Mouse (Mus musculus) hindbrain, embryonic 14.5 days (tissue): ENCODE measurements at regions not wholly inside any gene's neighbourhood (a gene's known extent, or its start where the extent isn't known, plus 50 kb on each side); places are given as distances from the start of the nearest gene placed in this dataset.

Experiments used
- ATAC-seq: fragments of 200-750 bp; cut with Nextera tagmentation; 2 replicates; pipeline ENCODE4 v1.8.0; 2017; ENCODE audit warnings: moderate number of reproducible peaks, mild to moderate bottlenecking, moderate TSS enrichment, moderate library complexity; ENCODE audit not compliant: low FRiP score
- DNase-seq: peaks from one replicate; pipeline ENCODE4 v3.0.0-alpha.2; 2015; ENCODE audit warnings: low spot score
- H3K27ac ChIP-seq: fragments of 300-500 bp; sonication (generic); 2 replicates; pipeline ENCODE4 v1.5.1; 2014; ENCODE audit warnings: mild to moderate bottlenecking, moderate library complexity
- H3K27me3 ChIP-seq: fragments of 300-500 bp; sonication (generic); 2 replicates; pipeline ENCODE4 v1.6.1; 2014; ENCODE audit warnings: mild to moderate bottlenecking, low read length, mixed read lengths; ENCODE audit not compliant: control insufficient read depth, insufficient read depth
- H3K36me3 ChIP-seq: fragments of 300-500 bp; sonication (generic); replicated peaks from 2 replicates; pipeline ENCODE4 v1.6.1; 2014; ENCODE audit not compliant: control insufficient read depth, insufficient read depth
- H3K4me1 ChIP-seq: fragments of 300-500 bp; sonication (generic); replicated peaks from 2 replicates; pipeline ENCODE4 v1.6.1; 2014; ENCODE audit warnings: antibody characterized with exemption, low read length, mixed read lengths; ENCODE audit not compliant: control insufficient read depth, insufficient read depth
- H3K4me2 ChIP-seq: fragments of 300-500 bp; sonication (generic); replicated peaks from 2 replicates; pipeline ENCODE4 v1.6.1; 2014; ENCODE audit warnings: mild to moderate bottlenecking, moderate library complexity
- H3K4me3 ChIP-seq: fragments of 300-500 bp; sonication (generic); replicated peaks from 2 replicates; pipeline ENCODE4 v1.5.1; 2014; ENCODE audit warnings: mild to moderate bottlenecking, low read length
- H3K9ac ChIP-seq: fragments of 300-500 bp; sonication (generic); 2 replicates; pipeline ENCODE4 v1.6.1; 2014
- H3K9me3 ChIP-seq: fragments of 300-500 bp; sonication (generic); 2 replicates; pipeline ENCODE4 v1.6.1; 2016; ENCODE audit warnings: low read length; ENCODE audit not compliant: control insufficient read depth
- WGBS: fragments of 180-500 bp; shearing (Covaris S2); extraction: QIAGEN DNeasy Blood & Tissue Kit; methylation state at CpG from one replicate; pipeline ENCODE4 v1.1.7; 2014; 5-methylcytosine and 5-hydroxymethylcytosine counted together

- Histone ChIP-seq H3K4me3 (no peak overlapping the region), H3K36me3 (no peaks in the 10 kb centered on the region), H3K27me3 (no peaks in the 10 kb centered on the region), H3K4me2 (no peak overlapping the region), H3K9ac (no peak overlapping the region), H3K9me3 (no peaks in the 10 kb centered on the region), H3K27ac (no peak overlapping the region), H3K4me1 (peaks cover 22% of the 10 kb centered on the region)
- no peak for DNase-seq
- no peak for ATAC-seq
- 83% methylated on average over 7 of the region's 7 CpGs for WGBS
Measured at GRCm38 (mm10) chr10:39240966-39241365, 77.4 kb upstream of the Ccn6 start.

DNA sequence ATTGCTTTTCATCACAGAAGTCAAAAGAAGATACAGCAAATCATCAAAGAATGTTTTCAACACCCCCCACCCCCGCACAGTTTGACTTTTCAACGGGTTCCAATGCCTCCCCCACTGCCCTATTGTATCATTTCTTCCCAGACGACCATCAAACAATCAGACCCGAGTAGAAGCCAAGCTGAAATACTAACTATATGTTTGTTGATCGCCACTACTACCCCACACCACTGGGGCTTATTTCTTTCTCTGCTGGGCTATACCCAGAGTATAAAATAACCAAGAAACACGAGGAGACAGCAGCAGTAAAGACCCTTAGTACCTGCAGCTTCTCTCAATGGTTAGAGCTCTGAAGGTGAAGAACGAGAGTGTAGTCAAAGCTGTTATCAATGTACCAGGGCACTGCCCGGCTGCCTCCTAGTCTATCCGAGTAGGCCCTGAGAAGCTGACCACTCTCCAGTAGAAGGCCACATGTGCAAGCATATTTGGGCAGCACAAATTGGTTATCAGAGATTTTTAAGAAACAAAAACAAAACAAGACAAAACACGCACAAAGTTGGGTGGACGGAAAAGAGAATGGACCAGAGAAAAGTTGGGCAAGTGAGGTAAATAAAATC, 76.7 kb upstream of the Ccn6 start:
- no peaks in the 10 kb centered on the region for H3K9me3 ChIP-seq

DNA sequence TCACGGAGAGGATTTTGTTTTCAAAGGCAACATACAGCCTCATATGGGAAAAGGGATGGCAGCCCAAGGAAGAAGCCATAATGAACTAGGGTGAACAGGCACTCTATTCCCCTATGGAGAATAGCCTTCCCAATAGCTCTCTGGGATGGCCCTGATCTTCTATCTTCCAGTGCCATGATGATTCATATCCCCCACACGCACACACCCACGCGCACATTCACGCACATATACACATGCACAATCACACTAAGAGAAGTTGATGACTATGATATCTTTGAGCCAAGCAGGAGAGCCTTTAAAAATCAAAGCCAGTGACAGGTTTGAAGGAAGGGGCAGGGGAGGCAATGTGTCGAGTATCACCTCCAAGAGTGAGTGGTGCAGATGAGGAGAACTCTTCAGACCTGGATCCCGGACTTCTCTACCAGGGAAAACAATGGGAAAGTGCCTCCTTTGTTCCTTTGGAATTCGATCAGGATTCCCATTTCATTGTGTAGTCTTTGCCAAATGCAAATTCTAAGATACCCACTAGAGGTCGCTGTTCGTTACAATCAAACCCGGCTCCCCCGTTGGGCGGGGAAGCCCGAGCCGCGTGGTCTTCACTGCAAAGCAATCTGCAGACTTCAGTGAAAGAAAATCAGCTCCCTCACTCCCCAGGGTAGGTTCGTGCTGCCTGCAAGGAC, 76.0 kb upstream of the Ccn6 start:
- H3K36me3 ChIP-seq = no peaks in the 10 kb centered on the region
- DNase-seq (peak; percentile 97), ATAC-seq (peak; percentile 90)
- H3K9ac ChIP-seq = peak overlapping the region; percentile 58
- peaks cover 22% of the 10 kb centered on the region for H3K4me1 ChIP-seq
- no peaks in the 10 kb centered on the region for H3K9me3 ChIP-seq
- peak overlapping the region; percentile 42 for H3K4me2 ChIP-seq
- 16% methylated on average over 17 of the region's 17 CpGs for WGBS
- no peaks in the 10 kb centered on the region for H3K27me3 ChIP-seq
- peak overlapping the region; percentile 79 for H3K27ac ChIP-seq
- no peak overlapping the region for H3K4me3 ChIP-seq

More for the DNA sequence above, 76.7 kb upstream of the Ccn6 start:
- ATAC-seq (peak; percentile 46; the same call in 1 of the 2 replicates), DNase-seq (peak; percentile 26)
- Histone ChIP-seq H3K36me3 (no peaks in the 10 kb centered on the region), H3K27ac (peak overlapping the region; percentile 79), H3K4me3 (no peak overlapping the region), H3K27me3 (no peaks in the 10 kb centered on the region), H3K9ac (no peak overlapping the region; the same call in 1 of the 2 replicates), H3K4me1 (peaks cover 22% of the 10 kb centered on the region), H3K4me2 (peak overlapping the region; percentile 42)
- WGBS = 38% methylated on average over 11 of the region's 11 CpGs

DNA sequence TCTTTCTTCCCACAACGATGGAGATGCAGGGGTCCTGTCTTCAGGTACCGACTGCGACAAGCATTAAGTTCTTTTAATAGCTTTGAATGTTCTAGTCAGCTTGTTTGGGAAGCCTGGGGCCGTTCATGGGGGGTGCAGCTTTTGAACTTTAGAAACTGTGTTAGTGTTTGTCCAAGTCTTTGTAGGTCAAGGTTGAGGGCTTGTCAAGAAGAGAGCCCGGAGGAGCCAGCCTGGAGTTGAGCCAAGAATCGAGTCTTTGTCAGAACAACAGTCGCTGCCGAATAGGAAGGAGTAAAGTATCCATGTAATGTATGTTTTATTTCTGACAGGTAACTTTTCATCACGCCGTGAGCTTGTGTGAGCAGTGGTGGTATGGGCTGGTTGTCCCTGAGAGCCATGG, 75.0 kb upstream of the Ccn6 start:
- H3K4me1 ChIP-seq = peaks cover 22% of the 10 kb centered on the region
- H3K27me3 ChIP-seq = no peaks in the 10 kb centered on the region
- H3K27ac ChIP-seq = no peak overlapping the region
- no peak for DNase-seq
- no peak for ATAC-seq
- no peak overlapping the region for H3K4me3 ChIP-seq
- no peak overlapping the region for H3K4me2 ChIP-seq
- H3K36me3 ChIP-seq = no peaks in the 10 kb centered on the region
- H3K9me3 ChIP-seq = no peaks in the 10 kb centered on the region
- H3K9ac ChIP-seq = no peak overlapping the region
- WGBS = 64% methylated on average over 10 of the region's 10 CpGs

DNA sequence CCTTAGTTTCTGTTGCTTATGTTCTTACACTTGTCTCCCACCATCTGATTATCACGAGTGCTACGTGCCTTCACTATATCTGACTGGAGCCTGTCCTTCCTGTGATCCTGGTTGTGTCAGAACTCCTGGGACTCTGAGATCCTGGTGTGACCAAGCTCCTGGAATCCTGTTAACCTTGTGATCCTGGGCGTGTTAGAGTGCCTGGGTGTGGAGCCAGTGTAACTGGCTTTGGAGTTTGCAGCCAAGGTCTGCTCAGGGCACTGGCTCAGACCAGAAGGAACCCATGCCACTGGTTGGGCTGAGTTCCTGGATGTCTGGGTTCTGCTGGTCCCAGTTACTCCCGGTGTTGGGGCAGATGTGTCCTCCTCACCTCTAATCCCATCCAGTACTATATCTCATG, 74.0 kb upstream of the Ccn6 start:
- no peaks in the 10 kb centered on the region for H3K27me3 ChIP-seq
- no peak overlapping the region for H3K4me3 ChIP-seq
- WGBS = 93% methylated on average over 4 of the region's 4 CpGs
- peaks cover 22% of the 10 kb centered on the region for H3K4me1 ChIP-seq
- no peaks in the 10 kb centered on the region for H3K9me3 ChIP-seq
- no peak overlapping the region for H3K4me2 ChIP-seq
- ATAC-seq = no peak
- no peak overlapping the region for H3K9ac ChIP-seq
- H3K36me3 ChIP-seq = no peaks in the 10 kb centered on the region
- no peak overlapping the region for H3K27ac ChIP-seq
- no peak for DNase-seq

DNA sequence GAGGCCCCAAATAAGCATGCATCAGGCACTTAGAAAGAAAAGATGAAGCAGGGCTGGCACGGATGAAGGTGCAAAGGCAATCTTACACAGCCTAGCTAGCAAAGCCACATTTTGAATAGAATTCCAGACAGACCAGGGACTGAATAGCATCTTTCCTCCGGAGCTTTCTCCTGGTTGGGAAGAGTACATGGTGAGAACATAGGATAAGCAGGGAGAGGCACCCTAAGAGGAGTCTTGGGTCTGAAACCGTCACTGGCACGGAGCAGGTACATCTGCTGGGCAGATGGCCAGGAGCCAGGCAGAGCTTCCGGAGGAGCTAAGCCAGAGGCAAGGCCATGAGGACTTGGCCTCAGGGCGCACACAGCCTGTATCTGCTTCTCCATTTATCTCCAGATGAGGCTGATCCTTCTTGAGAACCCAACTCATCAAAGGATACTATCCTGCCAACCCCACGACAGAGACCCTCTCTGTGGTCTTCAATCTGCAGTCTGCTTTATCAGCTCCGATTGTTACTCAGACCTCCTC, 70.4 kb upstream of the Ccn6 start:
- ATAC-seq (no peak), DNase-seq (no peak)
- H3K4me1 ChIP-seq = peaks cover 9% of the 10 kb centered on the region
- no peak overlapping the region for H3K4me2 ChIP-seq
- H3K9me3 ChIP-seq = 0 out of 2 replicates have a peak, but pooled peaks cover 5% of the 10 kb centered on the region
- H3K4me3 ChIP-seq = no peak overlapping the region
- WGBS = 74% methylated on average over 8 of the region's 8 CpGs
- H3K27ac ChIP-seq = no peak overlapping the region
- H3K36me3 ChIP-seq = no peaks in the 10 kb centered on the region
- no peak overlapping the region for H3K9ac ChIP-seq
- no peaks in the 10 kb centered on the region for H3K27me3 ChIP-seq

DNA sequence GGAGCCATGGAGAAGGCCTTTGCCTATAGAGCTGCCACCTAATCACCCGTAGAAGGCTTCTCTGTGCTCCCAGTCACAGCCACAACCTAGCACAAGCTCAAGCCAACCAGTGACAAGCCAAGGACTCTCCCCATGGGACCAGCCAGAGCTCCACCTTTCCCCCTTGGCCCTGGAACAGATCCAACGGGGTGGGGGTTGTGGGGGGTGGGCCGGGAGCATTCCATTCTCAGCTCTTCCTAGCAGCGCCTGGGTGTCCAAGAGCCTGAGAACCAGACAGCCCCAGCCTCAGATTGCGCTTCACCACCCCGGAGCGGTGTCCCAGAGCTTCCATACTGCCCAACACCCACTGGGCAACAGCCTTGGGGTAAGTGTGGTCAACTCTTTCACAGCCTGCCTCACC, 69.6 kb upstream of the Ccn6 start:
- no peak for DNase-seq
- Histone ChIP-seq H3K4me3 (no peak overlapping the region), H3K9me3 (0 out of 2 replicates have a peak, but pooled peaks cover 5% of the 10 kb centered on the region), H3K4me2 (no peak overlapping the region), H3K27me3 (no peaks in the 10 kb centered on the region), H3K4me1 (peaks cover 3% of the 10 kb centered on the region; the same call in 1 of the 2 replicates), H3K27ac (no peak overlapping the region), H3K9ac (no peak overlapping the region), H3K36me3 (no peaks in the 10 kb centered on the region)
- WGBS = 85% methylated on average over 7 of the region's 7 CpGs
- ATAC-seq = no peak

DNA sequence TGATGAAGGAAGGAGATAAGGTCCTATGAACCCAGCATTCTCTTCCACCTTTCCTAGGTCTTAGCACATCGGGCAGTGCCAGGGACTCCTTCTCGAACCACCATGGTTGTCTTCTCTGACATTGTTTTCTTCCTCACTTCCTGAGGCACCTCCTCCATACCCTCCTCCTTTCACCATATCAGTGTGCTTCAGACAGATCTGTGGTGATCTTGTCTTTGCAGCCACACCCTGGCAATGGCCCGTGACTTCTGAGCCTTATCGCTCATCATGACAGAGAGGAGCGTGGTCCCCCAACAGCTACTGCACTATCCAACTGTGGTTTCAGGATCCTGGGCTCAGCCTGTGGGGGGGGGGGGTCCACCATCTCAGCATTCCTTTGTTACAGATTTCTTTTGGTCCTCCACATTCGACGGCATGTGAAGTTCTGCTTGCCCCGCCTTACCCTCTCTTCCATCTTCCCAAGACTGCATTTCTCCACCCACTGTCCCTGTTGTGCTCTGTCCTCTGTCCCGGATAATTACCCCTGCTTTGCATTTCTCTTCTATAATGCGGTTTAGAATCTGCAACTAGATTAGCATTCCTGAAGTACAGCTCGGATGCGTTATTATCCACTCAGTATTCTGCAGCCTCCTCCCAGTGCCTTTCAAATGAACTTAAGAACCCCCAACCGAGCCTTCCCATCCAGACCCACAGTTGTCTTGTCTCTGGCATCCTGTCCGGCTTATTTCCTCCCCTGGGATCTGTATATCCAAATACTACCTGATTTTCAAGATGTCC, 67.2 kb upstream of the Ccn6 start:
- Histone ChIP-seq H3K36me3 (no peaks in the 10 kb centered on the region), H3K9ac (no peak overlapping the region), H3K4me2 (no peak overlapping the region), H3K27me3 (no peaks in the 10 kb centered on the region), H3K9me3 (0 out of 2 replicates have a peak, but pooled peaks cover 5% of the 10 kb centered on the region), H3K4me1 (peaks cover 21% of the 10 kb centered on the region; the same call in 1 of the 2 replicates), H3K27ac (no peak overlapping the region), H3K4me3 (no peak overlapping the region)
- no peak for ATAC-seq
- no peak for DNase-seq
- WGBS = 44% methylated on average over 14 of the region's 14 CpGs

DNA sequence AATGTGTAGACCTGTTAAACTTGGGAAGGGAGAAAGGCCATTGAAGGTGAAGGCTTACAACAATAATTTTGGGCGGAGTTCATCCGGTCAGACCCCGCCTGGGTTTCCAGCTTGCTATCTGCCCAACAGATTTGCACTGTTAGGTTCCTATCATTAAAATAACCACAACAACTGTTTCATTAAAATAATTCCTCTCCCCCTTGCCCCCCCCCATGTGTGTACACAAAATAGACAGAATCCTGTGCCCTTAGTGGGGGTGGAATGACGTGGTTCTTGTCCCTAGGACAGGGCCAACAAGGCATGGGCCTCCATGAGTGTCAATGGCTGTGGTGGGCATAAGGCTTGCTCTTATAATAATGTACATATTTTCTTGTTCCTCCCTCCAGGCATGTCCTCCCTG, 65.6 kb upstream of the Ccn6 start:
- Histone ChIP-seq H3K36me3 (no peaks in the 10 kb centered on the region), H3K9ac (no peak overlapping the region), H3K9me3 (0 out of 2 replicates have a peak, but pooled peaks cover 5% of the 10 kb centered on the region), H3K4me3 (no peak overlapping the region), H3K4me1 (peaks cover 21% of the 10 kb centered on the region; the same call in 1 of the 2 replicates), H3K27me3 (no peaks in the 10 kb centered on the region), H3K4me2 (no peak overlapping the region), H3K27ac (no peak overlapping the region)
- no peak for DNase-seq
- WGBS = 93% methylated on average over 4 of the region's 4 CpGs
- ATAC-seq = no peak
